Mouse (Mus musculus): ENCODE results near the gene Rnf5. TPM values are rescaled to one million over a fixed set of nuclear protein-coding genes. Genes with fewer than 3 reads are reported as not detected.
A peak's percentile ranks its signal among the peaks of the same experiment; 100 is the strongest.

Gene Rnf5
- polyA plus RNA-seq, 1 experiment from 2014 or later = 139 TPM

DNA sequence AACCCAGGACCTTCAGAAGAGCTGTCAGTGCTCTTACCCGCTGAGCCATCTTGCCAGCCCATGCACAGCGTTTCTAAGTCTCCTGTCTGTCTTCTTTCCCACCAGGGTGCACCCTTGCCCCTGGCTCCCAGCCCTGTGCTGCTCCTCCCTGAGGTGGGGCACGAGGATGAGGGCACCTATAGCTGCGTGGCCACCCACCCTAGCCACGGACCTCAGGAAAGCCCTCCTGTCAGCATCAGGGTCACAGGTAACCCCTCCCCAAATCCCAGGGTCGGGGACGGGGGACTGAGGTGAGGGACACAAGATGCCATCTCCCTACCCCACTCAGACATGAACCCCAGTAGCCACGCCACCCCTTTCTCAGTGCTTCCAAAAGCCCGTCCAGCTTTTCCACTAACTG, 3.6 kb downstream of the Rnf5 start:
- Histone ChIP-seq H3K9ac (no peak overlapping the region), H3K9me3 (no peaks in the 10 kb centered on the region), H3K36me3 (peaks cover 34% of the 10 kb centered on the region), H3K4me2 (replicated peaks) (no peak overlapping the region), H3K4me3 (no peak overlapping the region), H3K27ac (no peak overlapping the region), H3K4me1 (peaks cover 44% of the 10 kb centered on the region), H3K27me3 (no peaks in the 10 kb centered on the region)
- ATAC-seq (ENCODE audit: insufficient number of reproducible peaks, insufficient read depth, low FRiP score, low TSS enrichment) = no peak
- WGBS = 77% methylated on average over 9 of the region's 9 CpGs

DNA sequence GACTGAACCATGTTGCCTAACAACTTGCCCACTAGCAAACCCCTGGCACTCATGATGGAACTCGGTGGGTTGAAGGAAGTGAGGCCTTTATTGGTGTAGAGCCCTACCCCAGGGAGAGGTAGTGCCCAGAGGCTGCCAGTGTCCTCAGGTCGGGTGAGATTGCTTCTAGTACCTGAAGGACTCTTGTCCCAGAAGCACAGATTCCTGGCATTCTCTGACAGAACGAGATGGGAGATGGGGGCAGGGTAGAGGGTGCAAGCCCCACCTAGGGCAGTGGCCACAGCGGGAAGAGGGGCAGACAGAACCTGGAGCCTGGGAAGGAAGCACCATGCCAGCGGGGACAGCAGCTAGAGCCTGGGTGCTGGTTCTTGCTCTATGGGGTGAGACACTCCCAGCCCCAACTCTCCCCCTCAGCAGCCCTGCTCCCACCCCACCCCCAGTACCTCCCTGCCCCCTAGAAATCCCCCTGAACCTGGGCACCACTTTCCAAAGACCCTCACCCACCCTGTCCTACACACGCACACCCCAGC, 5.9 kb downstream of the Rnf5 start, which contains the start of gene Ager:
TSS of gene Ager (plus strand) at position 297 of the 530 bp plus-strand sequence.
- Histone ChIP-seq H3K9ac (no peak within 1 kb of the TSS), H3K9me3 (no peaks in the 10 kb centered on the region), H3K4me3 (0 out of 2 replicates have a peak within 1 kb of the TSS, but pooled peaks have one; percentile 2), H3K27me3 (no peaks in the 10 kb centered on the region), H3K27ac (0 out of 2 replicates have a peak within 1 kb of the TSS, but pooled peaks have one; percentile 54), H3K4me1 (peaks cover 52% of the 10 kb centered on the region), H3K36me3 (peaks cover 44% of the 10 kb centered on the region), H3K4me2 (replicated peaks) (no peak within 1 kb of the TSS)
- 21% methylated on average over 6 of the region's 6 CpGs for WGBS
- no peak for ATAC-seq (ENCODE audit: insufficient number of reproducible peaks, insufficient read depth, low FRiP score, low TSS enrichment)

DNA sequence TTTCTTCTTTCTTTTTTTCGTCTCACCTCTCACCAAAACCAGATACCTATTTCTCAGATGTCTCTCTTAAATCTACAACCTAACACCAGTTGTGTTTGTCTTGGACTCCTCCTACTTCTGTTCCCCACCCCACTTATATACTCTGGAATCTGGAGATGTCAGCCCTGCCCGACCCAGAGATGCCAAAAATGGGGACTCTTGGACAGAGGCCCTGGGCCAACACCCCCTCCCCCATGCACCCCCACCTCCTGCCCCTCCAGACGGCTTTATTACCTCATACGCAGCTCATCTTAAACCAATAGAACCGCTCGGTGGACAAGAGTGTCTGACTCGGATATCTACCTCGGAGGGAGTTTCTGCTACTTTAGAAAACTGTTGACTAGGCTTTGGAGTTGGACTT, 7.4 kb downstream of the Rnf5 start:
- Histone ChIP-seq H3K27ac (no peak overlapping the region), H3K4me3 (no peak overlapping the region), H3K9ac (no peak overlapping the region), H3K9me3 (no peaks in the 10 kb centered on the region), H3K36me3 (peaks cover 35% of the 10 kb centered on the region), H3K4me1 (peaks cover 50% of the 10 kb centered on the region), H3K27me3 (no peaks in the 10 kb centered on the region), H3K4me2 (replicated peaks) (no peak overlapping the region)
- 76% methylated on average over 8 of the region's 8 CpGs for WGBS
- no peak for ATAC-seq (ENCODE audit: insufficient number of reproducible peaks, insufficient read depth, low FRiP score, low TSS enrichment)

DNA sequence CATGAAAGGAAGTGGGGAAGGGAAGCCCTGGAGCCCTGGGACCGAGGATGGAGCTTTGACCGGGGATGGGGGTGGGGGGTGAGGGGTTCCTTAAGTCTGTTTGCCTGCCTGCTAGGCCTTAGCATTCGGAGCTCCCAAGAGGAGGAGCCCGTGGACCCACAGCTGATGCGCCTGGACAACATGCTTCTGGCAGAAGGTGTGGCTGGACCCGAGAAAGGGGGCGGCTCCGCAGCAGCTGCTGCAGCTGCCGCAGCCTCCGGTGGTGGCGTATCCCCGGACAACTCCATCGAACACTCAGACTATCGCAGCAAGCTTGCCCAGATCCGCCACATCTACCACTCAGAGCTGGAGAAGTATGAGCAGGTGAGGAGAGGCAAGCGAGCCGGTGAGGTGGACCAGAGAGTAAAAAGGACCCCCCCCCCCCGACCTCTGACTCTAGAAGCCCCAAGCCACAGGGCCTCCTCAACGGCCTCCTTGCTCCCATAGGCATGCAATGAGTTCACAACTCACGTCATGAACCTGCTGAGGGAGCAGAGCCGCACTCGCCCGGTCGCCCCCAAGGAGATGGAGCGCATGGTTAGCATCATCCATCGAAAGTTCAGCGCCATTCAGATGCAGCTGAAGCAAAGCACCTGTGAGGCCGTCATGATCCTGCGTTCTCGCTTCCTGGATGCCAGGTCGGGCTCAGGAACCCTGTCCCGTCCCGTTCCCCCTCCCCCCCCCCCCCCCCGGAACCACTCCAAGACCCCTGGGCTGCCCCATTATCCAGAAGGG, 9.6 kb downstream of the Rnf5 start:
- 41% methylated on average over 34 of the region's 34 CpGs for WGBS
- Histone ChIP-seq H3K9ac (peak overlapping the region; percentile 99), H3K4me3 (peak overlapping the region; percentile 83), H3K4me2 (replicated peaks) (peak overlapping the region; percentile 97), H3K27ac (peak overlapping the region; percentile 99), H3K4me1 (peaks cover 72% of the 10 kb centered on the region), H3K9me3 (no peaks in the 10 kb centered on the region), H3K27me3 (no peaks in the 10 kb centered on the region), H3K36me3 (peaks cover 27% of the 10 kb centered on the region)
- no peak for ATAC-seq (ENCODE audit: insufficient number of reproducible peaks, insufficient read depth, low FRiP score, low TSS enrichment)

DNA sequence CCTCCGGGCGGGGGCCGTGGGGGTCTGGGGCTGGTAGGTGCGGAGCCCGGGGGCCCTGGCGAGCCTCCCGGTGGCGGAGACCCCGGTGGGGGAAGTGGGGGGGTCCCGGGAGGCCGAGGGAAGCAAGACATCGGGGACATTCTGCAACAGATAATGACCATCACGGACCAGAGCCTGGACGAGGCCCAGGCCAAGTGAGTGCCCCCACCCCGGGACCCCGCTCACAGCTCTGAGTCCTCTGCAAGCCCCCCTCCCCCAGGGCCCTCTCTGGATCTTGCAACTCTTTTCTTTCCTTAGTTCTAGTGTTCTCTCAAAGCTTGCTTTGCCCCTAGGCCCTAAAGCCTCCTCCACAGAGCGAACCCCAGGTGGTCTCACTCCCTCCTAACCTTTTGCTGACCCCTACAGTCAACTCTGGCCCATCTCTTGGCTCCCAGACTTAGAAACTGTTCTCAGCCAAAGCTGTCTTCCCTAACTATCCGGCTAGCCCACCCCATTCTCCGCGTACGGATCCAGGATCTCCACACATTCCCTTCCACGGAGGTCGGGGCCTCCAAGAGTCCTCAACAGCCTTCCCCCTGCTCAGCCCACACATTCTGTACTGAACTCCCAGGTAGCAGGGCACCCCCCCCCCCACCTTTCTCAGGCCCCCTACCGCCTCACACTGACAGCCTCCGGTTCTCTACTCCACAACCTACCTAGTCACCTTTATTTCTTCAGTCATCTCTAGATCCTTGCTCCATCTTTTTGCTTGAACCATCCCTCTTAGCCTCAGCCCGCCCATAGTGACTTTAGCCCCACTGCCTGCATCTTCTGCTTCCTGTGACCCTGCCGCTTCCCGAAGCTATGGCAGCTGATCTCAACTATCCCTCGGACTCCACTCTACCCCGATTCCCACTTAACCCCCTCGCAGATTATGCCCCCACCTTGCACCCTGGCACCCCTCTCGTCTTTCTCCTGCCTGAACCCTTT, 10.6 kb downstream of the Rnf5 start:
- H3K9ac ChIP-seq = peak overlapping the region; percentile 99
- peak overlapping the region; percentile 97 for H3K4me2 ChIP-seq (replicated peaks)
- H3K27ac ChIP-seq = peak overlapping the region; percentile 99
- peaks cover 27% of the 10 kb centered on the region for H3K36me3 ChIP-seq
- H3K4me1 ChIP-seq = peaks cover 73% of the 10 kb centered on the region
- H3K9me3 ChIP-seq = no peaks in the 10 kb centered on the region
- H3K27me3 ChIP-seq = no peaks in the 10 kb centered on the region
- no peak for ATAC-seq (ENCODE audit: insufficient number of reproducible peaks, insufficient read depth, low FRiP score, low TSS enrichment)
- peak overlapping the region; percentile 83 for H3K4me3 ChIP-seq
- WGBS = under 1% methylated on average over 32 of the region's 32 CpGs

DNA sequence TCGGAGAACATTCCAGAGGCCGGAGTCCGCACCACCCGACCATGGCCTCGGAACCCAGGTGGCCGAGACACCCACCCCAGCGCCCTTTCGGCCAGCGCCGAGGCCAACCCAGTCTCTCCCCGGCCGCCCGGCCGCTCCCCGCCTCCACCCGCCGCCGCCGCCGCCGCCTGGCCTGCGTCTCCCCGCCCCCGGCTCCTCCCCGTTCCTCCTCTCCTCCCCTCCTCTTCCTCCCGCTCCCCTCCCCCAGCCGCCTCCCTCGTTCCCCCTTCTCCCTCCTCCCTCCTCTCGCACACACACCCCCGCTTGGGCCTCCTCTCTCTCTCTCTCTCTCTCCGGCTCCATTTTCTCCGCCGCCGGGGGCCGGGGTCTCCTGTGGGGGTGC, 11.5 kb downstream of the Rnf5 start:
- H3K27ac ChIP-seq = peak overlapping the region; percentile 99
- peaks cover 67% of the 10 kb centered on the region for H3K4me1 ChIP-seq
- under 1% methylated on average over 31 of the region's 35 CpGs for WGBS
- no peak for ATAC-seq (ENCODE audit: insufficient number of reproducible peaks, insufficient read depth, low FRiP score, low TSS enrichment)
- peak overlapping the region; percentile 99 for H3K9ac ChIP-seq
- peak overlapping the region; percentile 83 for H3K4me3 ChIP-seq
- no peaks in the 10 kb centered on the region for H3K27me3 ChIP-seq
- H3K4me2 ChIP-seq (replicated peaks) = peak overlapping the region; percentile 97
- peaks cover 27% of the 10 kb centered on the region for H3K36me3 ChIP-seq
- no peaks in the 10 kb centered on the region for H3K9me3 ChIP-seq

DNA sequence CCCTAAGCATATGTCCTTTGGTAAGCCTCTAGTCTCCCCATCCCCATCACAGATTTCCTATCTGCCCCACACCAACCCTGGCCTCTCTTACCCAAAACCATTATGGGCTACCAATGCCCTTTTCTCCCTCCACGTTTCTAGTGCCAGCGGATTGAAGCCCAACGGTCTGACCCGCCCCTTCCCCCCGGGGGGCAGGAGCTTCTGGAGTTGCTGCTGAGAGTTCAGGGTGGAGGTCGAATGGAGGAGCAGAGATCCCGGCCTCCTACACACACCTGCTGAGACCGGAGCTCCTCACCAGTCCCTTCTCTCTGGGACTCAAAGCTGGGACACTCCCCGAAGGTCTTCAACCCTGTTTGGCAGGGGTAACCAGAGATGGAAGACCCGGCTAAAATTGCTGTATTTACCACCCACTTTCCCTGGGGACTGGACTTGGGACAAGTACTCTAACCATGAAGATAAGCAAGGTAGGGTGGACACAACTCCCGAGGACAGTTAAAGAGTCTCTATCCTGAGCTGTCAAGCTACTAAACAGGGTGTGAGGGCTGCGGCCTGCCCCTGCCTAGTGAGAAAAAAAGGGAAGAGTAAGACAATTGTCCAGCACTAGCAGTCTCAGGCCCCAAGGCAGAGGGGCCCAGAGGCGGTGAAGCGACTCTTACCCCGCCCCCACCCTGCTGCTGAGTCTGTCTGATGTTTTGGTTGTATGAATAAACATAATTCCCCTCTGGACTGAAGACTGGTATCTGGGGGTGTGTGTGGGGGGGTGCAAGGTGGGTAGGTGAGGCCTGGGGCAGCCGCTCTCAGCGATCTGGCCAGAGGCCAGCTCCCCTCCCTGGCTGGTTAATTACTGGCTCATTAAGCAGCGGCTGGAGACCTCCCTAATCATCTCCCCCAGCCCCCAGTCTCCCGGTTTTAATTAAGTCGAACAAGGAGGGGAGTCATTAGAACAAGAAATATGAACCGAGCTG, 12.2 kb downstream of the Rnf5 start, which contains the start of gene Pbx2:
TSS of gene Pbx2 (plus strand) at position 238 of the 965 bp plus-strand sequence.
- H3K4me2 ChIP-seq (replicated peaks) = peak within 1 kb of the TSS; percentile 97
- 2% methylated on average over 21 of the region's 21 CpGs for WGBS
- ATAC-seq (ENCODE audit: insufficient number of reproducible peaks, insufficient read depth, low FRiP score, low TSS enrichment) = 0 out of 2 replicates have a peak, but pooled peaks have one; percentile 9

DNA sequence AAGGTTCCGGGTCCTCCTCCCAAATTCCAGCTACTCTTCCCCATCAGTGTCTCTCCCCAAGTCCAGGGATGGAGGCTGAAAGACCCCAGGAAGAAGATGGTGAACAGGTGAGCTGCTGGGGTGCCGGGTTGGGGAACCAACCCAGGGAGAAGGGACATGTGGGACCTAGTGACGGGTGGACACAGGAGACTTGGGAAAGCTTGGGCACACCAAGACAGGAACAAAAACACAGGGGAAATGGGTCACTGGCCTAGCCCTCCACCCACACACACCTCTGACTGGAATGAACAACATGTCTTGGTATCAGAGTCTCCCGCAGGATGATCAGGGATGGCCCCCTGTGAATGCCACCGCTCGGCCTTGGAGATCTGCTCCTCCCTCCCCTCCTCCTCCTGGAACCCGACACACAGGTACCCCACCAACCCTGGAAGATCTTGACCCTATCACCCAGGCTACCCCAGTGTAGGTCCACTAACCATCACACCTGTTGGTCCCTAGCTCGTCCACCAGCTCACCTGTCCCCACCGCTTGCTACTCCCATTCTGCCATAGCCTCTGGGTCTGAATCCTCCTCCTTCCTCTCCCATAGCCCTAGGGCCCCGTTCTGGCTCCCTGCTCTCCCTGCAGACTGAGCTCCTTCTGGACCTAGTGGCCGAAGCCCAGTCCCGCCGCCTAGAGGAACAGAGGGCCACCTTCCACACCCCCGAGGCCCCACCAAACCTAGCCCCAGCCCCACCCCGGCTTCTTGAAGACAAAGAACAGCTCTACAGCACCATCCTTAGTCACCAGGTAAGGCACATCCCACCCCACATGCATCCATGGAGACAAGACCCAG, 13.1 kb downstream of the Rnf5 start:
- Histone ChIP-seq H3K4me2 (replicated peaks) (peak overlapping the region; percentile 20), H3K36me3 (peaks cover 15% of the 10 kb centered on the region), H3K9ac (peak overlapping the region; percentile 24; the same call in 1 of the 2 replicates), H3K27me3 (no peaks in the 10 kb centered on the region), H3K4me1 (peaks cover 67% of the 10 kb centered on the region), H3K27ac (peak overlapping the region; percentile 99), H3K4me3 (no peak overlapping the region), H3K9me3 (no peaks in the 10 kb centered on the region)
- ATAC-seq (ENCODE audit: insufficient number of reproducible peaks, insufficient read depth, low FRiP score, low TSS enrichment) = no peak
- 64% methylated on average over 15 of the region's 15 CpGs for WGBS

More for the DNA sequence above, 12.2 kb downstream of the Rnf5 start, which contains the start of gene Pbx2:
- H3K36me3 ChIP-seq = peaks cover 24% of the 10 kb centered on the region
- H3K27me3 ChIP-seq = no peaks in the 10 kb centered on the region
- peak within 1 kb of the TSS; percentile 83 for H3K4me3 ChIP-seq
- H3K9me3 ChIP-seq = no peaks in the 10 kb centered on the region
- peak within 1 kb of the TSS; percentile 99 for H3K27ac ChIP-seq
- H3K4me1 ChIP-seq = peaks cover 63% of the 10 kb centered on the region
- H3K9ac ChIP-seq = peak within 1 kb of the TSS; percentile 99

DNA sequence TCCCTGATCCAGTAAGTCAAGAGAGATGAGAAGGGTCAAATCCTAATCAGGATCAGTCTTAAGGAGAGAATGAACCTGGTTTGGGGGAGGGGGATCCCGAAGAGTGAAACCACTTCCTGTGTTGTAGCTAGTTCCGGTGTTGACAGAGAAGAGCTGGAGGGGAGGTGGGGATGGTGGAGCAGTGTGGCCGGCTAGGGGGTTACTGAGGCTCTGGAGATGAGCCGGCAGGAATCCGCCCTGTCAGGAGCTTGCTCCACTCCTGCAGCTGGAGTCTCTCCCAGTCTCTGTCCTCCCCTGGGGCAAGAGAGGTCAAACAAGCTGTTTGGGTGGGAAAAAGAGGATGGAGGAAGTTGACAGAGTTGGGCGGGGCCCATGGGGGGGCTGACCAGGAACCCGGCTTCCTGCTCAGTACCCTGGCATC, 13.8 kb downstream of the Rnf5 start, which contains the start of gene Gpsm3:
TSS of gene Gpsm3 (plus strand) at position 126 of the 421 bp plus-strand sequence.
- H3K4me1 ChIP-seq = peaks cover 60% of the 10 kb centered on the region
- H3K9me3 ChIP-seq = no peaks in the 10 kb centered on the region
- H3K27ac ChIP-seq = peak within 1 kb of the TSS; percentile 99
- no peaks in the 10 kb centered on the region for H3K27me3 ChIP-seq
- ATAC-seq (ENCODE audit: insufficient number of reproducible peaks, insufficient read depth, low FRiP score, low TSS enrichment) = no peak
- peak within 1 kb of the TSS; percentile 20 for H3K4me2 ChIP-seq (replicated peaks)
- WGBS = 8% methylated on average over 5 of the region's 7 CpGs
- H3K9ac ChIP-seq = peak within 1 kb of the TSS; percentile 31; the same call in 1 of the 2 replicates
- H3K4me3 ChIP-seq = no peak within 1 kb of the TSS
- H3K36me3 ChIP-seq = peaks cover 8% of the 10 kb centered on the region

DNA sequence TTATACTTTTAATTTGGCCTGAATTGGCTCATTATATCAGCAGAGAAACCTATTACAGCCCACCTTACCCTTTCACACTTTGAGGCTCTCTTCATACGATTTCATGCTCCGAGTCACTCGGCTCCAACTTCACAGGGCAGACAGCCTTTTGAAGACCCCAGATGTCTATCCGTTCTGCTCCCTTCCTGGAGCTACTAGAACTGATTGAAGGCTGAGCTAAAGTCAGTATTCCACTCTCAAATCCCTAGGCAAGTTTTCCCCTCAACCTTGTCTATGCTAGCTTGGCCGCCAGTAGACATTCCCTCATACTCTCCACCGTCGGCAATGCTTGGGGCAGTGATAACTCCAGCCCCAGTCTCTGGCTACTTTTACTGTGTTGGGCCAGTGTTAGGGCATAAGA, 14.3 kb downstream of the Rnf5 start:
- Histone ChIP-seq H3K9ac (no peak overlapping the region), H3K4me2 (replicated peaks) (0 out of 2 replicates have a peak overlapping the region, but pooled peaks have one; percentile 20), H3K9me3 (no peaks in the 10 kb centered on the region), H3K27ac (peak overlapping the region; percentile 52), H3K36me3 (peaks cover 3% of the 10 kb centered on the region), H3K4me3 (no peak overlapping the region), H3K27me3 (no peaks in the 10 kb centered on the region), H3K4me1 (peaks cover 56% of the 10 kb centered on the region)
- 34% methylated on average over 7 of the region's 7 CpGs for WGBS
- ATAC-seq (ENCODE audit: insufficient number of reproducible peaks, insufficient read depth, low FRiP score, low TSS enrichment) = no peak
